Mouse (Mus musculus): ENCODE measurements around the gene Lyrm2. TPM values are rescaled to one million over a fixed set of nuclear protein-coding genes. Genes with fewer than 3 reads are reported as not detected.

The Lyrm2 gene
- polyA plus RNA-seq, 1 experiment from 2014 or later, result 175 TPM

- peaks cover 15% of the 10 kb centered on the region for H3K4me1 ChIP-seq (ENCODE audit: control insufficient read depth, insufficient read depth, low read length)
- no peaks in the 10 kb centered on the region; the same call in 1 of the 2 replicates for H3K36me3 ChIP-seq (ENCODE audit: control insufficient read depth, insufficient read depth, low read length)
- 89% methylated on average over 3 of the region's 3 CpGs for WGBS
- H3K27ac ChIP-seq (ENCODE audit: low read depth, low read length), result no peak overlapping the region
- no peak overlapping the region for H3K4me3 ChIP-seq (ENCODE audit: low read depth, low read length)
- H3K27me3 ChIP-seq (ENCODE audit: control insufficient read depth, insufficient read depth, low read length), result no peaks in the 10 kb centered on the region
- H3K9me3 ChIP-seq (ENCODE audit: control insufficient read depth, low read length), result no peaks in the 10 kb centered on the region
- DNase-seq (ENCODE audit: low spot score, missing footprints) (peak; percentile 59), ATAC-seq (ENCODE audit: low FRiP score) (no peak)
- no peak overlapping the region for H3K9ac ChIP-seq (ENCODE audit: low read length)
- H3K4me2 ChIP-seq, result no peak overlapping the region; the same call in 1 of the 2 replicates
These were observed 34.5 kb downstream of the Lyrm2 start for GRCm38 (mm10) chr4:32834541-32834940.

DNA sequence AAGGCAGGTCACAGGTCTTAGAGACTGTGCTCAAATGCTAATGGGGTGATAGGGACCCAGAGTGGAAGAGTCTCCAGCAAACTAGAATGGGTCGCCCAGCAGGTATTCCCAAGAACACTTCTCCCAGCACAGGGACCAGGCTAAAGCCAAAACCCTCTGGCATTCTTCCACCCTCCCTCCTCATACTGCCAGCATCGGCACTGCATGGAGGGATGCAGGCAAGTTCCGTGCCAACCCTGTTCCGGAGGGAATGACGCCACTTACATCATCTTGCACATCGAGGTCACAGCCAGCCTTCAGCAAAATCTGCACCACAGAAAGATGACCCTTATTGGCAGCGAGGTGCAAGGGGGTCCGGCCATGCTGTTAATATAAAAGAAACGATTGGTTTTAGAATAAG lies 36.0 kb downstream of the Lyrm2 start:
- peak; percentile 19 for DNase-seq (ENCODE audit: low spot score, missing footprints)
- Histone ChIP-seq H3K27ac (ENCODE audit: low read depth, low read length) (no peak overlapping the region), H3K4me1 (ENCODE audit: control insufficient read depth, insufficient read depth, low read length) (peaks cover 15% of the 10 kb centered on the region), H3K4me3 (ENCODE audit: low read depth, low read length) (no peak overlapping the region), H3K36me3 (ENCODE audit: control insufficient read depth, insufficient read depth, low read length) (peaks cover 3% of the 10 kb centered on the region; the same call in 1 of the 2 replicates), H3K27me3 (ENCODE audit: control insufficient read depth, insufficient read depth, low read length) (no peaks in the 10 kb centered on the region), H3K9me3 (ENCODE audit: control insufficient read depth, low read length) (no peaks in the 10 kb centered on the region), H3K4me2 (no peak overlapping the region), H3K9ac (ENCODE audit: low read length) (no peak overlapping the region)
- 92% methylated on average over 9 of the region's 9 CpGs for WGBS
- no peak for ATAC-seq (ENCODE audit: low FRiP score)

DNA sequence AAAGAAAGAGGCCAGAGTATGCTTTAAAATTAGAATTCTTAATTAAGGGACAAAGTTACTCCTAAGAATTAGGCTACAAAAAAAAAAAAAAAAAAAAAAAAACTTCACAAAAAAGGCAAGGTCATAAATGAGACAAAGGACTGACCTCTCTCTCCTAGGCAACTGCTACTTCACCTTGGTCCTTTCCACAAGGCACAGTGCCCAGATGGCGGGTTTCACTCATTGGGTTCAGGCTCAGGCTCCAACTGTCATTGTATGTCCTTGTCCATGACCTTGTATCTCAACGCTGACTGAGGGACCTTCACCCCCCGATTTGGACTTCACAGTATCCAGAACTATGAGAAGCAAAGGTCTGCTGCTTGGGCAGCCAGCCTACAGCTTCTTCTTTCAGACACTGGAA lies 38.3 kb downstream of the Lyrm2 start:
- peak; percentile 43; the same call in 1 of the 2 replicates for ATAC-seq (ENCODE audit: low FRiP score)
- H3K4me3 ChIP-seq (ENCODE audit: low read depth, low read length), result no peak overlapping the region
- peak; percentile 82 for DNase-seq (ENCODE audit: low spot score, missing footprints)
- no peak overlapping the region for H3K4me2 ChIP-seq
- 65% methylated on average over 3 of the region's 3 CpGs for WGBS
- no peaks in the 10 kb centered on the region for H3K9me3 ChIP-seq (ENCODE audit: control insufficient read depth, low read length)
- H3K4me1 ChIP-seq (ENCODE audit: control insufficient read depth, insufficient read depth, low read length), result peaks cover 15% of the 10 kb centered on the region
- no peak overlapping the region for H3K9ac ChIP-seq (ENCODE audit: low read length)
- no peak overlapping the region for H3K27ac ChIP-seq (ENCODE audit: low read depth, low read length)
- H3K36me3 ChIP-seq (ENCODE audit: control insufficient read depth, insufficient read depth, low read length), result peaks cover 3% of the 10 kb centered on the region; the same call in 1 of the 2 replicates
- no peaks in the 10 kb centered on the region for H3K27me3 ChIP-seq (ENCODE audit: control insufficient read depth, insufficient read depth, low read length)

Other genes with a start within 250 kb of the Lyrm2 start
- gene Gja10, start 197.5 kb upstream of the Lyrm2 start, polyA plus RNA-seq (2014; fragmentation: Nextera tagmentation; extraction: Ambion mirVana), result 0.11 TPM in 1 of 2 replicates, not detected in the other
- 68.7 and 80.1 TPM in 2 replicates for gene Casp8ap2, start 184.8 kb upstream of the Lyrm2 start, polyA plus RNA-seq (2014; fragmentation: Nextera tagmentation; extraction: Ambion mirVana)
- gene Mdn1, start 143.1 kb upstream of the Lyrm2 start, polyA plus RNA-seq (2014; fragmentation: Nextera tagmentation; extraction: Ambion mirVana), result 16.8 and 17.1 TPM in 2 replicates
- 33.2 and 37.3 TPM in 2 replicates for gene Ankrd6, start 150.6 kb downstream of the Lyrm2 start, polyA plus RNA-seq (2014; fragmentation: Nextera tagmentation; extraction: Ambion mirVana)
- gene Rragd, start 182.8 kb downstream of the Lyrm2 start, polyA plus RNA-seq (2014; fragmentation: Nextera tagmentation; extraction: Ambion mirVana), result 32.9 and 34.9 TPM in 2 replicates
- gene Ube2j1, start 231.2 kb downstream of the Lyrm2 start, polyA plus RNA-seq (2014; fragmentation: Nextera tagmentation; extraction: Ambion mirVana), result 59.6 and 62.8 TPM in 2 replicates